Mouse (Mus musculus): ENCODE results near the gene Ak3. TPM values are rescaled to one million over a fixed set of nuclear protein-coding genes. Genes with fewer than 3 reads are reported as not detected.

The Ak3 gene
- polyA plus RNA-seq, 1 experiment from 2014 or later, result 75.3 TPM

DNA sequence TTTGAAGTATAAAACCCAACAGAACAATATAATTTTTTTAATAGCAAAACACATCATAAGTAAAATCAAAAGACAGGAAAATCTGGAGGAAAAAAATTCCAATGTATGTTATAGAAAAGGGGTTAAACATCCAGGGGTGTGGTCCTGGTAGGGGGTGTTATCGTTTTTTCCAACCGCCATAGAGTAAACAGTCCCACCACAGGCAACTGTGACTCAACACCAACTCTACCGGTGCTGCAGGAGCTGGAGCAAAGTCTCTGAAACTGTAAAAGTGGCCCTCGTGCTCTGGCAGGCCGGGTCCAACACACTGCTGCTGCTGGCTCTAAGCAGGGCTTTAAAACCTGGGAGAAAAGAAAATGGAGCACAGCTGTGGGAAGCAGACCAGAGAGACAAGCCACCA lies 11.0 kb upstream of the Ak3 start:
- Histone ChIP-seq H3K27ac (replicated peaks) (no peak overlapping the region), H3K27me3 (no peaks in the 10 kb centered on the region), H3K4me2 (no peak overlapping the region), H3K9ac (no peak overlapping the region), H3K36me3 (no peaks in the 10 kb centered on the region), H3K9me3 (no peaks in the 10 kb centered on the region), H3K4me1 (replicated peaks) (peaks cover 3% of the 10 kb centered on the region; the same call in 1 of the 2 replicates), H3K4me3 (no peak overlapping the region)
- 87% methylated on average over 5 of the region's 5 CpGs for WGBS
- no peak for ATAC-seq (ENCODE audit: low FRiP score, low read depth)

DNA sequence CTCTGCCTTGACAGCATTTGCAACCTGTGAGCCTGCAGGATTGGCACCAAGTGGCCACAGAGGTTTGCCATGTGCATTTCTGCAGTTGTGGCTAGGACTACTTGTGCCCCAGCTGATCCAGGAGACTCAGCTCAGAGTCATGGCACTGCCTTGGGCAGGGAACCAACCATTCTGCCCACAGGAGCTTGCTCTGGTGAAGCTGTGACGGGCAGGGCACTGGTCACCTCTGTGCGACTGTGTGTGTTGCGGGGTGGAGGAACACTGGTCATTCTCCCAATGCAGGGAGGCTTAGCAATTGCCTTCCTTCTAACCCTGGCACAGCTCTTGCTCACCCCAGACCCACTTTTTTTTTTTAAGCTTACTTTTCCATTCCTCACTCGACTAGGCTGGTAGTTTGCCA lies 7.7 kb upstream of the Ak3 start:
- no peak for ATAC-seq (ENCODE audit: low FRiP score, low read depth)
- Histone ChIP-seq H3K4me2 (no peak overlapping the region), H3K36me3 (no peaks in the 10 kb centered on the region), H3K27me3 (no peaks in the 10 kb centered on the region), H3K9ac (no peak overlapping the region), H3K4me3 (no peak overlapping the region), H3K9me3 (no peaks in the 10 kb centered on the region), H3K4me1 (replicated peaks) (no peaks in the 10 kb centered on the region), H3K27ac (replicated peaks) (no peak overlapping the region)
- 89% methylated on average over 4 of the region's 4 CpGs for WGBS

DNA sequence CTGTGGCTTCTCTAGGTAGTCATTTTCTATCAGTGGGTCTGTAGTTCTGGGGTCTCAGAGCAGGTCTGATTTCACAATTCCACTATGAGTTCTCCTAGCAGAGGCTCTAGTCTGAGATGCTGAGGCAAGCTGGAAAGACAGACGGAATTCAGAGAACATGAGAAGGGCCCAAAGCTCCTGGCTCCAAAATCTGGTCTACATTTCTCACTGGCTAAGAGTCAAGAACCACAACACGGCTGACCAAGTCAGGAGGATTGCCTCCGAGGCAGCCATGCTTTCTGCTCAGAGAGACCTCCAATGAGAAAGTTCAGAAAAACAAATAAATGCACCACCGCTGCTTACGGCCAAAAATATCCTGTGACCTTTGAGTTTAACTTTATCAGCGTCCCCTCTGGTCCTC lies 6.8 kb upstream of the Ak3 start:
- WGBS, result 90% methylated on average over 6 of the region's 6 CpGs
- H3K36me3 ChIP-seq, result no peaks in the 10 kb centered on the region
- H3K27ac ChIP-seq (replicated peaks), result no peak overlapping the region
- H3K27me3 ChIP-seq, result no peaks in the 10 kb centered on the region
- no peak overlapping the region for H3K4me2 ChIP-seq
- no peaks in the 10 kb centered on the region for H3K4me1 ChIP-seq (replicated peaks)
- H3K9me3 ChIP-seq, result no peaks in the 10 kb centered on the region
- H3K9ac ChIP-seq, result no peak overlapping the region
- no peak overlapping the region for H3K4me3 ChIP-seq
- no peak for ATAC-seq (ENCODE audit: low FRiP score, low read depth)

DNA sequence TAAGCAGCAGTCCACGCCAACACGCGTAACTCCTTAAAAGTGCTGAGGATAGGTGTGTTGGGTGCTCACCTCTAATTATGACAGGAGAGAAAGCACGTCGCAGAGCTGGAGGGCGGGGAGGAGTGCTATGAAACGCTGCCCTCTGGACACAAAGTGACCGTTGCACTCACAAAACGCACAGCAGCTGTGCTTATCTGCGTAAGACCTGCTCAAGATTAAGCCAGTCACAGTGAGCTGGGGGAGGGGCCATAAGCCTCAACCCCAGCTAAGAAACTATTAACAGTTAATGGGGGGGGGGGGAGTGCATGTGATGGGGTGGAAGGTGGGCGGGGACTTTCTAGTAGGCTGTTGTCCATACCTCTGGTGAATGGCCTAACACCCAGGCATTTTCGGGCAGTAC lies 5.0 kb upstream of the Ak3 start:
- Histone ChIP-seq H3K4me2 (no peak overlapping the region), H3K36me3 (no peaks in the 10 kb centered on the region), H3K27ac (replicated peaks) (no peak overlapping the region), H3K4me3 (no peak overlapping the region), H3K9ac (no peak overlapping the region), H3K9me3 (no peaks in the 10 kb centered on the region), H3K27me3 (no peaks in the 10 kb centered on the region), H3K4me1 (replicated peaks) (peaks cover 5% of the 10 kb centered on the region; the same call in 1 of the 2 replicates)
- 93% methylated on average over 12 of the region's 12 CpGs for WGBS
- no peak for ATAC-seq (ENCODE audit: low FRiP score, low read depth)

DNA sequence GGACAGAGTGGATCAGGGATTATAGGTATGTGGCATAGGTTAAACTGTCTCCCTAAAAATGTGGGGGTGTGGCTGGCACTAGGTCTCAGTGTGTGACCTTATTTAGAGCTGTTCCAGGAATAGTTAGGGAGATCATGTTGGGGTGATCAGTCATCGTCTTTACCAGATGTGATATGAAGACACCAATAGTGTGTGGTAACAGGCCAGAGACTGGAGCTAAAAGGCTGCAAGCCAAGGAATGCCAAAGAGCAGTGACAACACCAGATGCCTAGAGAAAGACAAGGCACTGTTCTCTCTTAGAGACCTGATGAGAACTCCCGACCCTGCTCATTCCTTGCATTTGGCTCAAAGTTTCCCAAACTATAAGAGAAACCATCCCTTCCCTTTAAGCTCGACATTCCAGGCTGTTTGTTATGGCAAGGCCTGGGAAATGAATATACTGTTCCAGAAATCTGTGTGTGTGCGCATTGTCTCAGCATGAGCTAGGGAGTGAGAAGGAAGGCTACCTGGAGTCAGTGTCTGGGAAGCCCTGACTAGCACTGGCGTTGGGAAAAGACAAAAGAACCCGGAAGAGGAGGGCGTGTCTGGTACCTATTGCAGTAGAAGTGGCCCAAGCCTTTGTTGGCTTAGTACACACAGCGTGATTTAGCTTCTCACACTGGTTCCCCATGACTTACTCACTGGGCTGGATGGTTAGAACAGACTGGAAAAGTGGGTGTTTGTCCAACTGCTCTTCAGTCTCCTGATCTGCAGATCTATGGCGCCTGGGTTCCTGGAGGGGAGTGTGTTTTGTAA lies 2.6 kb upstream of the Ak3 start:
- no peak overlapping the region for H3K4me2 ChIP-seq
- H3K4me1 ChIP-seq (replicated peaks), result peaks cover 21% of the 10 kb centered on the region
- H3K9me3 ChIP-seq, result no peaks in the 10 kb centered on the region
- 81% methylated on average over 9 of the region's 9 CpGs for WGBS
- H3K27ac ChIP-seq (replicated peaks), result no peak overlapping the region
- ATAC-seq (ENCODE audit: low FRiP score, low read depth), result no peak
- H3K9ac ChIP-seq, result no peak overlapping the region
- H3K27me3 ChIP-seq, result no peaks in the 10 kb centered on the region
- H3K4me3 ChIP-seq, result no peak overlapping the region
- no peaks in the 10 kb centered on the region for H3K36me3 ChIP-seq

DNA sequence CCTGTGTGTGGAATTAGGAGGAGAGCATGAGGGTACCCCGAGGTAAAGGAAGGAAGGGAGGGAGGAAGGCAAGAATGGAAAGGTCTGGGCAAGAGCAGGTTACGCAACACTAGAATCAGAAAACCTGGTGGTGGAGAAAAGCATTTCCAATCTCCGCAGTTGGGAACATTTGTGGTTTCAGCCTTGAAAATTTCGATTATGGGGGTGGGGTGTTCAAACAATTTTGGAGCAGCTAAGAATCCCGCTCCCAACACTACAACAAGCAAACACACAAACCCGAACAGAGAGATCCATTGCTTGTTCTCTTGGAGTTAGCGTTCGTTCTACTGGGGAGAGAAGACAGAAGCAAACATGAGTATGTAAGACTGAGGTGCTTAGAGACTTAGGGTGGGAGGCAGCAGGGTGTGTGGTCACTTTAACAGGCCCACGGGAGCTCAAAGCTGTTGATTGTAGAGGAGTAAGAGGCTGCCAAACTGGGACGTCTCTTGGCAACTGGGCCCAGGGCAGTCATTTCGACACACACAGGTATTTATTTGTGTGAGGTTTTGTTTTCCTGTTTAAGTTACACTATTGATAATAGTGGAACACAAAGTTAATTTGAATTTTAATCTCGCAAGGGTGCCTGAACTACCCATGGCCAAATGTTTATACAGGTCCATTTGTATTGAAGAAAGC lies 1.8 kb upstream of the Ak3 start:
- WGBS, result 81% methylated on average over 12 of the region's 12 CpGs
- H3K27ac ChIP-seq (replicated peaks), result no peak overlapping the region
- ATAC-seq (ENCODE audit: low FRiP score, low read depth), result no peak

DNA sequence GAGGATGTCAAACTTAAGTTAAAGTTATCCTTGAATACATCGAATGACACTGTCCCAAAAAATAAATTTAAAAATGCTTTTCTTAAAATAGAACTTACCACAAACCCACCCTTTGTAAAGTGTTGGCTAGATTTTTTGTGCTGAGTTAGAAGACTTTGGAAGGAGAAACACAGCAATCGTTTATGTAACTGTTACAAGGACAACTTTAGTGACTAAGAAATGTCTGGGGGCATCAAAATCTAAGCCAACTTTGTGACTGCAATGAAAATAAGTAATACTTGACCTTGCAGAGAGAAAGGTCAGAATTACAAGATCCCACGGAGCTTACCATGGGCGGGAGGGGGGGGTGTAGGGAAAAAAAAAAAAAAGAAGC lies 814 bp downstream of the Ak3 start:
- Histone ChIP-seq H3K4me2 (peak overlapping the region; percentile 72), H3K27me3 (no peaks in the 10 kb centered on the region), H3K27ac (replicated peaks) (peak overlapping the region; percentile 83), H3K36me3 (no peaks in the 10 kb centered on the region), H3K4me1 (replicated peaks) (peaks cover 31% of the 10 kb centered on the region), H3K9ac (peak overlapping the region; percentile 87), H3K9me3 (no peaks in the 10 kb centered on the region), H3K4me3 (peak overlapping the region; percentile 85)
- WGBS, result 32% methylated on average over 4 of the region's 4 CpGs
- ATAC-seq (ENCODE audit: low FRiP score, low read depth), result no peak

More for the DNA sequence above, 1.8 kb upstream of the Ak3 start:
- Histone ChIP-seq H3K4me3 (no peak overlapping the region), H3K9me3 (no peaks in the 10 kb centered on the region), H3K36me3 (no peaks in the 10 kb centered on the region), H3K4me2 (no peak overlapping the region), H3K4me1 (replicated peaks) (peaks cover 27% of the 10 kb centered on the region), H3K9ac (no peak overlapping the region), H3K27me3 (no peaks in the 10 kb centered on the region)

DNA sequence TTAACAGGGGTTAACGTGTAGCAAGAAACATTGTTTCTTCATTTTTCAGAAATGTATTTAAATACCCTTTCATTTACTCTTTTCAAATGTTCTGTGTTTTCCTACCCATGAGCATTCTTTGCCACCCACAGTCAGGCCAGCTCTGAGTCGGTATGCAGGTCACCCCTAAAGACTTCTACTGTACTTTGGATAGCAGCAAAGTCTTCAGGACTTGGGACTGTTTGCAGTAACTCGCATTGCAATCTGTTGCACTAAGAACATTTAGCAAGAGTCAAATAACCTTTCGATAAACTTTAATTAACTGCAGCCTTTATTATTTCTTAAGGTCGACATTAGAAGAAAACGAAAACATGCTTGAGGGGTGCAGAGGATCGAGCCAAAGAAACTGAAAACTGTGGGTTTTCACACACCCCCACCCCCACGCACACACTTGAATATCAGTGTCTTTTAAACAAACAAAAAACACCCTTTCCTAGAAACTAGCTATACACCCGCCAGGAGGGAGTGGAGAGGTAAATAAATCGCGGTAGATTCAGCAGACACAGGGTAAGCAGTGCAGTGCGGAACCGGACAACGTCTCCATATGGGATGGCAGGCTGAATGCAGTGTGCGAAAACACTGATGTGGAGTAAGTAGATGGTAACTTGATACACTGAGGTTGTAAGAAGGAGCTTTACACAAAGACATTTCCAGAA lies 1.7 kb downstream of the Ak3 start:
- Histone ChIP-seq H3K27ac (replicated peaks) (no peak overlapping the region), H3K4me2 (peak overlapping the region; percentile 72), H3K4me3 (peak overlapping the region; percentile 85), H3K9me3 (no peaks in the 10 kb centered on the region), H3K4me1 (replicated peaks) (peaks cover 31% of the 10 kb centered on the region), H3K9ac (peak overlapping the region; percentile 24; the same call in 1 of the 2 replicates), H3K36me3 (no peaks in the 10 kb centered on the region), H3K27me3 (no peaks in the 10 kb centered on the region)
- ATAC-seq (ENCODE audit: low FRiP score, low read depth), result no peak
- 59% methylated on average over 15 of the region's 15 CpGs for WGBS

DNA sequence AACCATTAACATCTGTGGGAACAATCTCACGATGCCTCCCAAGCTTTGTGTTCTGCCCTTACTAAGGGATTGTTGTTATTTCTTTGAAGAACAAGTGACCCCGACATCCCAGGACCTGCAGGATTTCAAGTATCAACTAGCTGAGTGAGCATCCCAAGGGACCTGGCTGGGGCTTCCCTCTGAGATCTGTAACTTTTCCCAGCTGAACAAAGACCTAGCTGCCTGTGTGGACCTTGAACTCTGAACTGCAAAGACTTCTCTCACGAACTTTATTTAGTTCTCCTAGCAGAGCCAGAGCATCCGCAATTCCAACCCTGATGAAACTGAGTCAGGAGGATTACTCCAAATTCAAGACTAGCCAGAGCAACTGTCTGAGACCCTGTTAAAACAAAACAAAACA lies 2.4 kb downstream of the Ak3 start:
- H3K27ac ChIP-seq (replicated peaks), result no peak overlapping the region
- H3K9ac ChIP-seq, result no peak overlapping the region
- 65% methylated on average over 4 of the region's 4 CpGs for WGBS
- no peaks in the 10 kb centered on the region for H3K9me3 ChIP-seq
- no peak for ATAC-seq (ENCODE audit: low FRiP score, low read depth)
- no peak overlapping the region for H3K4me3 ChIP-seq
- peaks cover 31% of the 10 kb centered on the region for H3K4me1 ChIP-seq (replicated peaks)
- no peaks in the 10 kb centered on the region for H3K36me3 ChIP-seq
- no peaks in the 10 kb centered on the region for H3K27me3 ChIP-seq
- no peak overlapping the region for H3K4me2 ChIP-seq

DNA sequence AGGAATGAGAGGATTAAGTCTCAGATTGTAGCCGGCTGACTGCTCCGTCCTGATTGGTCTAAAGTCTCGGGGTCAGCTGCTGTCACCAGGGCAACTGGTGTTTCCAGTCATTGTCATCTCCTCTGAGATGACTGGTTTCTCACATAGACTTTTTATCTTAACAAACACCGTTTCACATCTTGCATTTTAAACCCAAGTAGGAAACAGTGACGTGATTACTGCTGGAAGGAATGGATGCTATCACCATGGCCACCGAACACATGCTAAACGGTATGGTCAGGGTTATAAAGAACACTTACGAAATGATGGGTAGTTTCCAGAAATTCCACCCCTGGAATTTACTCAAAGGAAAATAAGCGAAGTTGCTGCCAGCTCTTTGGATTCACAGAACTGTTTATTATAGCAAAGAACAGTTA lies 3.4 kb downstream of the Ak3 start:
- Histone ChIP-seq H3K4me2 (no peak overlapping the region), H3K4me3 (no peak overlapping the region), H3K27ac (replicated peaks) (no peak overlapping the region), H3K36me3 (no peaks in the 10 kb centered on the region), H3K9ac (no peak overlapping the region), H3K9me3 (no peaks in the 10 kb centered on the region), H3K4me1 (replicated peaks) (peaks cover 31% of the 10 kb centered on the region), H3K27me3 (no peaks in the 10 kb centered on the region)
- 28% methylated on average over 9 of the region's 9 CpGs for WGBS
- no peak for ATAC-seq (ENCODE audit: low FRiP score, low read depth)

DNA sequence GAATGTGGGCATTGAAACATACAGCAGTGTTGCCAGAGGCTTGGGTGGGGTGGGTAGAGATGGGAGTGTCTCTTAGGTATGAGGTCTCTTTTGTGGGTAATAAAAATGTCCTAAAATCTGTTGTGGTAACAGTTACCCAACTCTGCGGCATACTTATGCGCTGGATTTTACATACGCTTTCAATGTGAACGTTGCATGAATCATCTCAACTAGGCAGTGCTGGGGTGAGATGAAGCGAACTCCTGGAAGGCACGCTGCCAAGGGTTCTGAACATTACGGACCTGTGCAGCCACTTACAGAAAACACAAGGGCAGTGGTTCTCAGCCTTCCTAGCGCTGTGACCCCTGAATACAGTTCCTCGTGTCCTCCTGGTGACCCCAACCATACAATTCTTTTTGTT lies 5.1 kb downstream of the Ak3 start:
- ATAC-seq (ENCODE audit: low FRiP score, low read depth), result no peak
- H3K4me3 ChIP-seq, result no peak overlapping the region
- H3K36me3 ChIP-seq, result no peaks in the 10 kb centered on the region; the same call in 1 of the 2 replicates
- WGBS, result 87% methylated on average over 9 of the region's 9 CpGs
- no peak overlapping the region for H3K4me2 ChIP-seq
- no peak overlapping the region for H3K9ac ChIP-seq
- no peak overlapping the region for H3K27ac ChIP-seq (replicated peaks)
- H3K27me3 ChIP-seq, result no peaks in the 10 kb centered on the region
- peaks cover 26% of the 10 kb centered on the region for H3K4me1 ChIP-seq (replicated peaks)
- no peaks in the 10 kb centered on the region for H3K9me3 ChIP-seq

DNA sequence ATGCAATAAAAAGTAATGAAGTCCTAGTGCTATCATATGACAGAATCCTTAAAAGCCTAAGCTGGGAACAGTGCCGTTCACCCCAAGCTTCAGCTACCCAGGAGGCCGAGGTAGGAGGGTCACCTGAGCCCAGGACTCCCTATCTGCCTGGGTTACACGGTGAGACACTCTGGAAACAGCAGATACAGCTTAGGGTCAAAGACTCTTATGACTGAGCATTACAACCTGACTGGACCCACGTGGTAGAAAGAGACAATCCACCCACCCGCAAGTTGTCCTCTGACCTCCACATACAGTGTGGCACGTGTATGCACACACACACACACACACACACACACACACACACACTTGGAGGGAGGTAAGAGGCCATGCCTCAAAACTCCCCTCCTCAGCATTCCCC lies 5.6 kb downstream of the Ak3 start:
- WGBS, result 84% methylated on average over 6 of the region's 6 CpGs
- no peak for ATAC-seq (ENCODE audit: low FRiP score, low read depth)
- no peak overlapping the region for H3K4me3 ChIP-seq
- no peaks in the 10 kb centered on the region for H3K9me3 ChIP-seq
- peaks cover 4% of the 10 kb centered on the region; the same call in 1 of the 2 replicates for H3K36me3 ChIP-seq
- no peak overlapping the region for H3K9ac ChIP-seq
- H3K27ac ChIP-seq (replicated peaks), result no peak overlapping the region
- H3K27me3 ChIP-seq, result no peaks in the 10 kb centered on the region
- peaks cover 25% of the 10 kb centered on the region for H3K4me1 ChIP-seq (replicated peaks)
- H3K4me2 ChIP-seq, result no peak overlapping the region
